Mouse (Mus musculus) thymus, adult 2 months (tissue): ENCODE results near the gene Vmn1r185.

Experiments
- CTCF ChIP-seq: fragments of 200-500 bp; IDR thresholded peaks from 2 replicates; pipeline ENCODE4 v1.5.1; 2012; ENCODE audit warnings: mild to moderate bottlenecking, control low read depth, low read length, moderate library complexity, borderline replicate concordance; ENCODE audit not compliant: control insufficient read depth, poor library complexity, insufficient read depth; ENCODE audit errors: extremely low read depth
- POLR2A ChIP-seq: fragments of 200-500 bp; IDR thresholded peaks from 2 replicates; pipeline ENCODE4 v1.6.1; 2012; ENCODE audit warnings: mild to moderate bottlenecking, low read length, control low read depth, moderate library complexity; ENCODE audit not compliant: control insufficient read depth, poor library complexity, insufficient read depth; ENCODE audit errors: extremely low read depth

DNA sequence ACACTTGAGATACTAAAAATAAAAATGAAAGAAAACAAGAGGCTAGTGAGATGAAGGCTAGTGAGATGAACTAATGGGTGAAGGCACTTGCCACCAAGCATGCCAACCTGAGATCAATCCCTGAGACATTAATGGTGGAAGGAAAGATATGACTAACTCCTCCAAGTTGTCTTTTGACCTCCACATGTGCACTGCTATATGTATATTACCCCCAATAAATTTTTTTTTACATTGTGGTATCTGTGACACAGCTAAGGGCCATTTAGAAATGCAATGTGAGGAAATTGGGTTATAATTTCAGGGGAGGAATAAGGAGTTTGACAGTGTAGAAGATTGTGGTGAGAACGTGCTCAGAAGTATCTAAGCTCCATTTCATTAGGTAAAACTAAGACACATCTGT lies 28.5 kb downstream of the Vmn1r185 start:
- TF ChIP-seq CTCF (no peak), POLR2A (no peak)
